Mouse (Mus musculus): ENCODE measurements around the gene Elf5.

The Elf5 gene

DNA sequence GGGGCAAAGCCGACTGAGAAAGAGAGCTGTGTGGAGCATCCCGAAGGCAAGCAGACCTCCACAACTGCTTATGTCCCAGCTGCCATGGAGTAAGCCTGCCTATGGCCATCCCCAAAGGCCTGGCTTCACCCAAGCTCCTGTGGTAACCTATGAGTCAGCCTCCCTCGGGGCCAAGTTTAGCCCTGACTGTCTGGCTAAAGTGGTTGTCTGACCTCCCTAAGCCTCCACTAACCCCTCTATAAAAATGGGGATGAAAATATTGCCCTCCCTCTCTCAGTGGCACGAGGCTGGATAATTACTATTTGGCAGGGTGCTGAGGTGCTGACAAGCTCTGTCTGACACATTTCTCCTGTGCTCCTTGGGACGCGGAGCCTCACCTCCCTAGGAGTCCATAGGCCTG lies at the start of gene Elf5:
Elf5 (plus strand) TSS at position 341 of the 400 bp plus-strand sequence.
- DNase-seq (ENCODE audit: low spot score in 2 of 2): no peak

DNA sequence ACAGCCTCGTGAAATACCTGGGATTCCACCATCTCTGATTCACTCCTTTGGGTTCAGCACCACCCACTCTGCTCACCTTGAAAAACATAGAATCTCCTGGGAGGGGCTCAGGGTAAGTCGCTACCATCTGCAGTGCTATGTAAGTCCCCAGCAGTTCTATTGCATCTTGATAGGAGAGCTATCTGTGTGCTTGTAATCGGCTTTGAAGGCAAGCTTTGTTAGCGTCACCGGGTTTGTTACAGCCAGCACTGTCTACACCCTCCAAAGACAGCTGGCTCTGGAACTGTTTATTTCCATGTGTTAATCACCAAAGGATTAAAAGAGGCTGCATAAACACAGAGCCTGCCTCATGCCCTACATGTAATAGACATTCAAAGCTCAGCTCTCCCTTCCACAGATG lies 38.9 kb upstream of the Elf5 start:
- no peak for DNase-seq (ENCODE audit: low spot score in 2 of 2)

DNA sequence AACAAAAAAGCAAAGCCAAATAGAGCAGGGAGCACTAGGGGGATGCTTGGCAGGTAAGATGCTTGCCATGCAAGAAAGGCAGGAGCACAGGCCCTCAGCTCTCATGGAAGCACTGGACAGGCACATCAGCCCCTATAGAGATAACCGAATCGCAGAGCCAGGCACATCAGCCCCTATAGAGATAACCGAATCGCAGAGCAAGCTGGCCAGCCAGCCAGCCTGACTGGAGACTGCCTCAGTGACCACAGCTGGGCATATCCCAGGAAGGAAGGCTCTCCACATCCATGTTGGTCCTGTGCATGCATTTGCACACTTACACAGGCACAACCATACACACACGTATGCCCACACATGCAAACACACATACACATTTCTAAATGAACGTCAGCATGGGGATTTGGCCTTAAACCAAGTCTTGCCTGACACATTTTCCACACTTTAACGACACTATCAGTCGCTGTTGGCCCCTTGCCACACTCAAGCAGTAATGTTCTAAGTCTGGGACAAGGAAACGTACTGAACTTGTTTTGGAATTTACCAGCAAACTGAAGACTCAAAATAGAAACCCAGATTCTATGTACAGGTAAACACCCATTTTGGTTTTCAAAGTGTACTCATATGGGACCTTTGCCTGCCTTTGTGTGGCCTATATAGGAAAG lies 31.9 kb upstream of the Elf5 start:
- DNase-seq (ENCODE audit: low spot score in 2 of 2): no peak

DNA sequence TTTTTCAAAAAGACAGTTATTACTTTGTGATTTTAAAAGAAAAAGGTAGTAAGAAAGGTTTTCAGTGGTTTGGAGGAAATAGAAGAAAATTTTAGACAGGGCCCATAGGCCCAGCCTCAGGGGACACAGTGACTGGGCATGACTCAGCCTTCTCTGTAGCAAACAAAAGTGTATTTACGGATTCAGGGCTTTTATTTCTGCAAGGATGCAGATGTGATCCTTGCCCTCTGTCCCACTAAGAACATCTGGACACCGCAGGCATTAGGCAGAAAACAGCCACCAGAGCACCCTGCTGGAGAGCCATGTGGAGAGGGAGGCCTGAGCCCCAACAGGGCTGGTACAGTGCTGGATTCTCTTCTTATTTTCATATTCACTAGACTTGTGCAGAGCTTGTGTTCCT lies 29.3 kb upstream of the Elf5 start:
- no peak for DNase-seq (ENCODE audit: low spot score in 2 of 2)

DNA sequence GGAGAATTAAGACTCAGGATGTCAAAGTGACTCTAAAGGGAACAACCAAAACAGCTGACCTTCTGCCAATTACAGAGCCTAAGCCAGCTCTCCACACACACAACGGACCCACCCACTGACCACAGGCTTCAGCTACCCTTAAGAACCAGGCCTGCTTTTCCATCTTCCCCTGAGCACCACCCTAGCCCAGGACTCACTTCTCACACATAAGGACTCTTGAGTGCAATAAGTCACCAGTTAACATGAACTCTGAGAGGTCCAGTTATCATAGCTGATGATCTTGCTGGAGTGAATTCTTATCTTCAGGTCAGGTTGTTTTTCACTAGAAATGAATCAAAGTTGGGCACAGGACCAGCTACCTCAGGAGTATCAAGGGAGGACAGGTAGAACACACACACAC lies 23.6 kb upstream of the Elf5 start:
- DNase-seq (ENCODE audit: low spot score in 2 of 2): no peak

DNA sequence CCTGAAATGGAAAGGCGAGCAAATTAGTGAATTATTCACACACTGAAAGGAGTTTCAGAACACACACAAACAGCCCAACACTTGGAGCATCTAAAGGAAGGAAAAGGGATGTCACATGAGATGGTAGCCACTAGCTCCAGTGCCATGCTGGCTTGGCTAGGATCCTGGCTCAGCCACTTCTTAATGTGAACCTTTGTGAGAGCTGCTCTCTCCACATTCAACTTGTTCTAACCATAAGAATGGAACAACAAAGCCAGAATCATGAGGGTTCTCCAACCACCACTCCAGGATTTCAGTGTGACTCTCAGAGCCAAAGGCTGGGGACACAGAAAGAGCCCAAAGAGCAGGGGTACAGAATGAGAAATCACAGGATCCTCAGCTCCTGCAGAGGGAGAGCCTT lies 23.2 kb upstream of the Elf5 start:
- DNase-seq (ENCODE audit: low spot score in 2 of 2): no peak

DNA sequence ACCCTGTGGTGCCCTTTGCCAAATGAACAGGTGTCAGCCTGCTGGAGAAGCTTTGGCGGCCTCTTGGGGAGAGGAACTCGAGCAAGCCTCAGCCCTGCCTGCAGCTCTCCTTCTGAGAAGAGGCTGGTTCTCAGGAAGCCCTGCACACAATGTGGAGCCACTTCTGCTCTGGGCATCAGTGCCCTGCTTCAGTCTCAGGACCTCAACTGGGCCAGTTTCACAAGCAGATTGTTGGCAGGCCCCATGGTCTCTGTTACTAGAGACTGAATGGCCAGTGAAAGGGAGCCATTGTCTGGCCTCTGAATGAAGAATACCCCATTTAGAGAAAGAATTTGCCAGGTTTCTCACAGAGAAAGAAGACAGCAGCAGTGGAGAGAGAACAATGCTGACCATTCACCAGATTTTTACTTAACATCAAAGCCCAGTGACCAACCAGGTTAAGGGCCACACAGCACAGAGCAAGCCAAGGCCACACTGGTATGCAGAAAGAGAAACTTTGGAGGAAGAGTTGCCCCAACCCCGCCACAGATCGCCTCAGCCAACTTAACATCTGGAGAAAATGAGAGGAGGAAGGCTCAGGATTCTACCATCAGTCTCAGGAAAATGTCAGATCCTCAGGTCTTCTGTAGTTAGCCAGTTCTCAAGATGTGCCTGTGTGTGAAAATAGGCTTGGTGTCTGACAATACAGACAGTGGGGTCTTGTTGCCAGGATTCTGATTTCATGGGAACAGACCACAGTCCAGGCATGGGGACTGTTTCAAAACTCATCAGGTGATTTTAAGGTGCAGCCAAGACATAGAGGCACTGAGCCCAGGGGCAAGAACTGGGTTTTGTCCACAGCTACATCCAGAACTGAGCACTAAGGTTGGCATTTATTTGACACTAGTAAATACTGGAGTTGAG lies 21.2 kb upstream of the Elf5 start:
- no peak for DNase-seq (ENCODE audit: low spot score in 2 of 2)

DNA sequence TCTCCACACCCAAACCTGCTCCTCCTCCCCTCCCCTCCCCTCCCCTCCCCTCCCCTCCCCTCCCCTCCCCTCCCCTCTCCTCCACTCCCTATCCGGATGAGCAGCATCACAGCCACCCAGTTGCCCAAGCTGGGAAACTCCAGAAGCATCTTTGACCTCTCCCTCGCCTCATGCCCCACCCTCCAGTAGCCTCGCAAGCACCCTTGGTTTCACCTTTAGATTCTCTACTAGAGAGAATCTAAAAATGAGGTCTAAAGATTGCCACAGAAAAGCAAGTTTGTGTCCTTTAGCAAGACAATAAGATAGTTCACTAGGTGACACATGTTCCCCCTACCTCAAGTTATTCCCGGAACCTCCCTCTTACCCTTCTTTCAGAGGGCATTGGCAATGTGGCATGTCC lies 19.9 kb upstream of the Elf5 start:
- no peak for DNase-seq (ENCODE audit: low spot score in 2 of 2)

DNA sequence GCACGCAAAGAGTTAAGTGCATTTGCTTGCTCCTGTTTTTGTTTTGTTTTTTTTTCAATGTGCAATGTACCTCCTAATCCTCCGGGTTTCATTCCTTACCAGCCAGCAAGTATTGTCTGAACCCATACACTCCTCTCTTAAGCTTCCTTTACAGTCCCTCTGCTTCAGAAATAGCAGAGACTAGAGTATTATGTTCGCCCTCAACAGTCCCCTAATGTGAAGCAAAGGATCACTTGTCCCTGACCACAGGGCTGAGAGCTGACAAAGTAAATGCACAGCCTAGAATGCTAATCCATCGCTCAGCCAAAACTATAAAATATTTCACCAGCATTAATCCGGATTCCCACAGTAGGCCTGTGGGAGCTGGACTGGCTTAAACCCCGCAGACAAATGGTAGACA lies 13.4 kb upstream of the Elf5 start:
- no peak for DNase-seq (ENCODE audit: low spot score in 2 of 2)

DNA sequence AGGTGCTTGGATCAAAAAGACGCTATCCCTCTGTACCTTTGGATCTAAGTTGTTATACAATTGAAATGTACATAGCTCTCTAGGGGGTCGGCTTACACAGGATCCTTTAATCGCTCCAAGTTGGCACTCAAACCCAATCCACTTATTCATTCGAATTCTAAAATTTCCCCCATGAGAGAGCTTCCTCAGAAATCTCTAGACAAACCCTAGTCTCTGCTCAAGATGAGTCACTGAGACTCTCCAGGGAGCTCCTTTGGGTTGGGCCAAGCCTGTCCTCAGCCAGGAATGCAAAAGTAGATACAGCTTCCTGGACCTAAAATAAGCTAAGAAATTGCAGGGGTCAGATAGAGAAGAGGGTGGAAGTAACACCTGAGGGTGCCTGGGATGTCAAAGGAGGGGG lies 10.8 kb upstream of the Elf5 start:
- no peak for DNase-seq (ENCODE audit: low spot score in 2 of 2)

DNA sequence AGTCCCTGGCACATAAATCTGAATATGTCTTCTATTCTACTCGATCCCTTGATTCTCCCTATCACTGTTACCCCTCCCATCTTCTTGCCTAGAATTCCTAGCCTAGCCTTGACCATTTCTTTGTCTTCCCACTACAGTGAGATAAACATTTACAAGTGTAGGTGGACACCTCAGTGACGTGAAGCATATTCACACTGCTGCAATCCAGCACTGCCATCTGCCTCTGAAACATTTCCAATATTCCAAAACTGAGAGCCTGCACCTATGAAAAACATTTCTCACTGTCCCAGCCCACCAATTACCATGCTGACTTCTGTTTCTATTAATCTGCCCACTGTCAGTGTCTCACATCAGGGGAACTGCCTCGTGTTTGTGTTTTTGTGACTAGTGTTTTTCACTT lies 5.2 kb upstream of the Elf5 start:
- no peak for DNase-seq (ENCODE audit: low spot score in 2 of 2)

DNA sequence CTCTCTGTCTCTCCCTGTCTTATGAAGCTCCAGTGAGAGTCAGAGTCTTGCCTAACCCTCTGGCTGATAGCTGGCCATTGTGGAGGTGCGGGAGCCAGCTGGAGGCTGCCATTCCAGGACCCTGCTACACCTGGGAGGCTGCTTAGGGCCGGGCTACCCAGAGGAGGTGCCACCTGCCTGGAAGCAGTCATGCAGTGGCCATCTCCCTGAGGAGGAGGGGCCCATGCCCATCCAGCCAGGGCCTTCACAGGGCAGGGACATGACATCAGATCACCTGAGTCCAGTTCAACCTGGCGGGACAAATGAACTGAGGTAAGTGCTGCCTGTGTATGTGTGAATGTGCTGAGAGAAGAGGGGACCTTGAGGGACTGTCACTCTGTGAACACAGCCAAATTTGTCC lies 328 bp downstream of the Elf5 start:
- DNase-seq (ENCODE audit: low spot score in 2 of 2): no peak

DNA sequence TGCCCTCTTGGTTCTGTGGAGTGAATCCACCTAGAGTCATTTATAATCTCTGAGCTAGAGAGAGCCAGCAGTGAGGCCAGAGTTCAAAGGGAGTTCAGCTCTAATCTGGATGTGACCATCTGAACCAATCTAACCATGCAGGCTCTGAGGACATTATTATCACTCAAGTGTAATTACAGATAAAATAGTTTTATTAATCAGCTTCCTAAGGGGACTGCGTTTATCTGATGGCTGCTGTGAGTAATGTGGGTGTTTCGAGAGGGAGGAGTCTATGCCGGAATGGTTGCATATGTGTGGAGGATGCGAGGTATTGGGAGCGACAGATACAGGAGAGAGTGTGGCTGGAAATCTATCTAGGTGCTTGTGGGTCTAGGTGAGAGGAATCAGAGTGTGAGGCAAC lies 1.9 kb downstream of the Elf5 start:
- DNase-seq (ENCODE audit: low spot score in 2 of 2): no peak

DNA sequence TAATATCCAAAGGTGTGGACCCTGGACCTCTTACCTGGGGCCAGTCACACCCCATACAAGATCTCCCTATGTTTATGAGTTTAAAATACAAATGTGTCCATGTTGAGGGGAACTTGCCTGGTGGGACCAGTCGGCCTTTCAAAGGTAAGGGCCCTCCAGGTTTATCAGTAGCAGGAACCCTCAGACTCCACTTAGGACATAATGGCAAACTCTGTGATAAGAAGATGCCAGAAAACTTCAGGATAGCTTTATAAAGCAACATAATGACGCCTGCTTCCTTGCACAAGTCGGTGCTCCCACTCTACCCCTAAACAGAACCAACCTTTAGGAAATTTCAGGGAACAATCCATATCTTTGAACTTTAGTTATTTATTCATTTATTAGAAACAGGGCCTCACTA lies 4.3 kb downstream of the Elf5 start:
- no peak for DNase-seq (ENCODE audit: low spot score in 2 of 2)

DNA sequence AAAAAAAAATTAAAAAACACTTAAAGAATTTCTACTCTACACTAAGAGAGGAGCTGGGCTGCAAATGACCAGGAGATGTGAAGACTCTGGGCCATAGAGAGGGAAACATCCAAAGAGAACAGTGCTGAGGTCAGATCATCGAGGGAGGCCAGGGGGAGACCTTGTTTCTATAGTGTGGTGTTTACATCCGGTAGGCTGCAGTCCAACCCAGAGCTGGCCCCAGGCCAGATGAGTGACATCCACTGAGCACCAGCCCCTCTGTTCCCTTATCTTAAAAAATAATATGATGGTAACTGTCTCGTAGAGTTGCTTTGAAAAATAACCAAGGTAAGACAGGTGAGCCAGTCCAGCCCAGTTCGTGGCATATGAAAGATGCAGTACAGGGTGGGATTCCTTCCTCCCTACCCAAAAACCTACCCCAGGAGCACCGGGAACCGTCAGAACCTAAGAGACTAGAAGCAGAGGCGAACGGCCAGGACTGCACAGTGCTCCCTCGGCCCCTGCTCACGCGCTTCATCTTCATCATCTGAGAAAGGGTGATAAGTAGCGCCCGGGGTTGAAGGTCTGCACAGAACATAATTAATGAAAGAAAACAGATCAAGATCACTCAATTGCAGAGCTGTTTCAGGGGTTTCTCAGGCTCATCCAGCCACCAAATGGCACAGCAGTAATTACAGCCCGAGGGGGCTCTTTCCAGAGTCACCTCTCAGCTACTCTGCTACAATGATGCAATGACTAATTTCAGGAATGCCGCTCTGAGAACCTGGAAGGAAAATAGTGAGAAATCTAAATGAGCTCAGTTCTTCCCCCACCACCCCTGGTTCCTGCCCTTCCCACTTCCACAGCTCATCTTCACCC lies 9.4 kb downstream of the Elf5 start:
- no peak for DNase-seq (ENCODE audit: low spot score in 2 of 2)

DNA sequence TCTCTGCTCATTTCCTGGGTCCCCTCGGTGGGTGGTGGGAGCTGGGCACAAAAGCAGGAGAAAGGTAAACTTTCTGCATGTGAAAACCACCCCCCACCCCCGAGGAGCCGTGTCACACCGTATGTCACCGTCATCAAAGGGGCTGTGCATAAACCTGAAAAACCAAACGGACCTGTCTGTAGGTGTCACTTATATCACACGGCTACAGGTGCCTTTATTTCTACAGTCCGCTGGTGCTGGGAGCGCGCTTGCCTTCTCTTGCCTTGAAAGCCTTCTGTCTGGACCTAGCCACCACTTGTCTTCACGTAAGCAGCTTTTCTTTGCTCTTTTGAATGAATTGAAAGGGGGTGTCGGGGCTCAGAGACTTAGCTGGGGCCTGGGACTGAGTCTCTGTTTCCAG lies 12.4 kb downstream of the Elf5 start:
- DNase-seq (ENCODE audit: low spot score in 2 of 2): no peak

DNA sequence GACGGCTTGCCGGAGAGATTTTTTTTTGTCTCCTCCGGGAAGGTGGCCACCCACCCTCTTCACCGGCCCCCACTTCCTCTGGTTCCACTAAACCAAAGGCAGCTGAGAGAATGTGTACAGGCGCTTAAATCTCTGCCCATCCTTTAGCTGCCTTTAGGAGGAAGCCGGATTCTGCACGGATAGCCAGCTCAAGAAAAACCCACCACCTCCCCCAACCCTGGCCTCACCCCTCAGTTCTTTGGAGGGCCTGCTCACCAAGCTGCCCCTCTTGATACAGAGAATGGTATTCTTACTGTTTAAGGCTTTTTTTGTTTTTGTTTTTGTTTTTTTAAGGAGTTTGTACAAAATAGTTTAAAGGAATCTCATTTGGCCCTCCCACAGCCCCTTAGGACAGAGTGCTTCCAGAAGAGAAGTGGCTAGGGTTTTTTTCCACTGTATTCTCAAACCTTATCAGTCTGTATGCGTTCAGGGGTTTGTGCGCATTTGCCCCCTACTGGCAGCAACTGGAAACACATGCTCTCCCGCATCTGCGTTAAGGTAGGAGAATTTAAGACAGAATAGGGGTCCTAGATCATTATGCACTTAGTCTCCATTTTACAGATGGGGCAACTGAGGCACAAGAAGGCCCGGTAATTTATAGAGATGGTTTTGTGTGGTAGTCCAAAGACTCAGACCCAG lies 13.0 kb downstream of the Elf5 start:
- peak; percentile 16 to 61 for DNase-seq (ENCODE audit: low spot score in 2 of 2)

DNA sequence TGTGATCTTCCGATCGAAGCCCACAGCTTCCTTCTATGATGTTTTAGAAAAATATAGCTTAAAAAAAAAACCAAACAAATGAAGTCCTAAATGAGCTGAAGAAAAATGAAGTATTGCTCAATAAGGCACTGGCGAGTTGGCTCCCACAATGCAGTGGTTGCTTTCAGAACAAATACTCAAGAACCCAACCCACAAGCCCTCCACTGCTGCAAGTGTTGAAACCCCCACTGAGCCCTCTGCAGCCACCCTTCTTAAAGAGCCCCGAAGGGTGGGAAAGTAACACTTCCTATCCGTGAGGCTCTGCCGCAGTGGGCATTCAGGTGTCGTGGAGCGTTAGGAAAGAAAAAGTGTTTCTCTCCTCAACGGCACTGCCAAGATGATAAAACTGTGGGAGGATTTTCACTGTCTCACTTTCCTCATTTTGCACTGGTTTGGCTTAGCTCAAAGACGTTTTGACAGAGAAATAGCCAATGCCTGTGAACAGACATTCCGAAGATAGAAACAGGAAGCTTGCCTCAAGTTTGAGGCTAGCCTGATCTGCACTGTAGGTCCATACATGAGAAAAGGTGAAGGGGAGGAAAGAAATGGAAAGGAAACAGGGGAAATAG lies 14.1 kb downstream of the Elf5 start:
- no peak for DNase-seq (ENCODE audit: low spot score in 2 of 2)

DNA sequence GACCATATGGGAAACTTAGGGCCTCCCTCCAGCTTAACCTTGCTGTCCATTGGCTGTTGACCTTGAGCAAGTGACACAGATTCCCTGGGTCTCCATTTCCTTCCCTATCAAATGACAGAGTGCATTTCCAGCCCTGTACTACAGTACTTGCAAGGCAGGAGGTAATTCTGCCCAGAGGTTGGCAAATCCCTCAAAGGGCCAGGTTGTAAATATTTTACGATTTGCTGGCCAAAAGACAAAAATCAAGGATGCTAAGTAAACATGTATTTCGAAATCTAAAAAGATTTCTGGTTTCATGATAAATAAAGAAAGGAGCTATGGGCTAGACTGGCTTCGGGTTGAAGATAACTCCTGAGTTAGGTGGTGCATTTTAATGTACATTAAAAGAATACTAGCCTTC lies 16.9 kb downstream of the Elf5 start:
- no peak for DNase-seq (ENCODE audit: low spot score in 2 of 2)

DNA sequence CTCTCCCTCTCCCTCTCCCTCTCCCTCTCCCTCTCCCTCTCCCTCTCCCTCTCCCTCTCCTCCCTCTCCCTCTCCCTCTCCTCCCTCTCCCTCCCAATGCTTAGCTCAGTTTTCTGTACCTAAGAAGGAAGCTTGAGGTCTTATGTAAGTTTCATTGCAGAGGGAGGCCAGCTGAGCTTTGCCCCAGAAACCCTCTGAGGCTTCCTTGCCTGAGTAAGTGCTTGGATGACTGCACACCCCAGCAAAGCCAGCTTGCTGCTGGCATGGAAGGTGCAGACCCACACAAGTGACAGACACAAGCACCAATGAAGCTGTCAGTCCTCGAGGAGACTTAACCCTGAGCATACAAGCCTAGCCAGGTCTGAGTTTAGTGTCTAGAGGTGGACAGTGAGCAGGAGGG lies 19.2 kb downstream of the Elf5 start:
- DNase-seq (ENCODE audit: low spot score in 2 of 2): no peak

DNA sequence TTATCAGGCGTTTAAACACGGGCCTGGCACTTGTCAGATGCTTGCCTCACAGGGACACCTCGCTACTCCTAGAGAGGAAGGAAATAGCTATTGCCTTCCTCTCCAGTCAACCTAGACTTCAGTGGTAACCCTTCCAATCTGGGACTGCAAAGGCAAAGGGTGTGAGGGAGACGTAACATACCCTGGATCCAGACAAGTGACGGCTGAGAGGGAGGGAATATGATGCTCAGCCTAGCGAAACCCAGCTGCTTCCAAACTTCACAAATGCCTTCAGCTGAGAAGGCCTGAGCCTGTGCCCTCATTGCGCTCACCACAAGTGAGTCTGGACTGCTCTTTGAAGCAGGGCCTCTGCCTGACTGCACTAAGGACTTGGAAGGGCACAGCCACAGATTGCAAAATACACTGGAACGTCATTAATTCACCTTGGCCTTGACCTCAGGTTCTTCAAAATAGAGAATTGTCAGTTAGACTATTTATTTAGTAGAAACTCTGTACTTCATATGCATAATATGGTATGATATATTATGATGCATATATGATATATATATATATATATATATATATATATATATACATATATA lies 21.3 kb downstream of the Elf5 start:
- DNase-seq (ENCODE audit: low spot score in 2 of 2): no peak

Data from thymus, postnatal 10 days (tissue).